Mouse (Mus musculus): ENCODE data around the gene Ehbp1.

DNA sequence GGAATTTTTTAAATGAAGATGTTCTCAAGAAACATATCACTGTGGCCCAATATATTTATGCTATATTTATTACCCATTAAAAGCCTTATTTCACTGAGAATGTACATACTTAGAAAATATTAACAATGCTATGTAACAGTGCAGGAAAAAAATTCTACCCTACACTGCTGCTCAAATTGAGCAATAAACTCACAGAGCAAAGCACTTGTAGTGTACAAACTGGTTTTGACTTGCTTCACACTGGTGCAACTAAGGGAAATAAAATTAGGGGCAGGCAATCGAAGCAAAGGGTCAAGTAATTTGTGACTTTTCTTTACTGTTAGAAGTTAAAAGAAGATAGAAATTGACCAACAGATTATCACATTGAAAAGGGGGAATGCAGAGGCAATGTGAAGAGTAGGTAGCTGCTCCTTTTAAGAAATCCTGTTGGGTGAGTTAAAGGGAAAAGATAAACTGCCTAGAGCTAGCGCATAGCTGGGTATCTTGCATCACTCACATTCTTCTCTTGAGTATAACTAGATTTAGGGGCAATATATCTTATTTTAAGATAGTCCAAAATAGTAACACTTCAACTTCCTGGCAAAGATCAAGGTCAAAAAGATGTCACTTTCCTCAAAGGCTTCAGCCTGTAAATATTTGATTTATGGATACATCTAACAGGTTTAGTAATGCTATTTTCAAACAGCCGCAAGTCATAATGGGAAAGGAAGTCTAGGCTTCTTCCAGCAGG lies 186.6 kb downstream of the Ehbp1 start:
- TF ChIP-seq POLR2A (IDR thresholded peaks at IDR 0.05; ENCODE audit: borderline replicate concordance, extremely low read depth, low read depth, low read length) = no peak
- TF ChIP-seq CTCF (IDR thresholded peaks at IDR 0.05; ENCODE audit: insufficient read depth, low read length) = no peak
